Mouse (Mus musculus) left cerebral cortex, postnatal 10 days (tissue): ENCODE measurements around the gene Prl8a8. TPM values are rescaled to one million over a fixed set of nuclear protein-coding genes. Genes with fewer than 3 reads are reported as not detected.

Source experiments
- DNase-seq, 2 experiments: peaks; one replicate each; pipeline ENCODE4 v3.0.0; 2021 to 2022; ENCODE audit warnings: low spot score in 2 of 2, mixed read lengths in 1 of 2; ENCODE audit errors: extremely low spot score in 1 of 2
- intact Hi-C: fragments of 180-260 bp; cut with DNase I; formaldehyde crosslinking; loops from one replicate; pipeline ENCODE4 v1.15.1; 2025
- total RNA-seq, 2 experiments: library from RNA; stranded (reverse); gene quantifications; 2 replicates each; pipeline ENCODE4 v1.2.3; 2021

Gene Prl8a8
- total RNA-seq: not detected

DNA sequence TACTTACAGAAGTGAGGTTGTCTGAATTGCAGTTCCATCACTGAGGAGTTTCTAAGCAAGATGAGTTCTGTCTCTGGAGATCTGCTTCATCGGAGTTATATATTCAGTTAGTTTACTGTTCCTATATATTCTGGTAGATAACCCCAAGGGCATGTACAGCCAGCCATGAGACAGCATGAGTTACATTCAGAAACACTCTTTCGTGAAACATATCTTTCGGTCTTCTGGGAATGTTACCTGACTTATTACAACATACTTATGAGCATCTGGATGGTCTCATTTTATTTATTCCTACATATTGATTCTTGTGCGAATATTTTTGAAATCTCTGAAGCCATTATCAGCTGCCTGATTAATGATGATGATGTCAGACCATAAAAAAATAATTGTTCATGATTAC, at the start of gene Prl8a8:
Prl8a8 (minus strand) TSS at position 101 of the 400 bp plus-strand sequence.
- intact Hi-C loops: no loop called here
- no peak for DNase-seq

DNA sequence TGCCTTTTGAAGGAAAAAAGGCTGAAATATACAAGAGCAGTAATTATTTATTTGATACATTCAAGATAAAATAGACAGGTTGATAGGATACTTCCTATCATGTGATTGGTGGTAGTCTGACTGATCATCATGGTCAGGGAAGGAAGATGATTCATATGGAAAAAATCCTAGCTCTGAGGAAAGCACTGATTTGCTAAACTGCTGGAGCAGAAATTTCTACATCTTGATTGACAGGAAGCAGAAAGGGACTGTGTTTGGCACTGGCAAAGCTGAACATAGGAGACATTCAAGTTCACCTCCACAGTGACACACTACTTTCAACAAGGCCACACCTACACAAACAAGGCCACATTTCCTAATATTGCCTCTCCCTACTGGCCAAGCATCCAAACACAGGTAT, 40.3 kb upstream of the Prl8a8 start:
- intact Hi-C loops: no loop called here
- DNase-seq: no peak

DNA sequence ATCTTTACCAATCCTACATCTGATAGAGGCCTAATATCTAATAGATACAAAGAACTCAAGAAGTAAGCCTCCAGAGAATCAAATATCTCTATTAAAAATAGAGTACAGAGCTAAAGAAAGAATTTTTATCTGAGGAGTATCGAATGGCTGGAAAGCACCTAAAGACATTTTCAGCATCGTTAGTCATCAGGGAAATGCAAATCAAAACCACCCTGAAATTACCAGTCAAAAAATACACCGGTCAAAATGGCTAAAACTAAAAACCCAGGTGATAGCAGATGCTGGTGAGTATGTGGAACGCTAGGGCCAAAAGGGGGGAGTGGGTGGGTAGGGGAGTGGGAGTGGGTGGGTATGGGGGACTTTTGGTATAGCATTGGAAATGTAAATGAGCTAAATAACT, 10.1 kb upstream of the Prl8a8 start:
- intact Hi-C loops: no loop called here
- no peak for DNase-seq

- no peak for DNase-seq
- intact Hi-C loops: no loop called here
Observed at GRCm38 (mm10) chr13:27507645-27508044, 5.4 kb downstream of the Prl8a8 start.

Other genes starting within 250 kb of the Prl8a8 start
- gene Prl6a1, start 200.6 kb downstream of the Prl8a8 start, total RNA-seq: not detected
- gene Prl8a2, start 167.5 kb downstream of the Prl8a8 start, total RNA-seq: not detected
- not detected for gene Prl2b1, start 122.4 kb downstream of the Prl8a8 start, total RNA-seq
- not detected for gene Prl8a6, start 74.5 kb downstream of the Prl8a8 start, total RNA-seq
- gene Prl8a9, start 51.4 kb upstream of the Prl8a8 start, total RNA-seq: not detected
- gene Prl8a1, start 69.0 kb upstream of the Prl8a8 start, total RNA-seq: not detected
- gene Prl7b1, start 97.4 kb upstream of the Prl8a8 start, total RNA-seq: not detected
- gene Prl7a1, start 129.3 kb upstream of the Prl8a8 start, total RNA-seq: not detected
- gene Prl7a2, start 154.8 kb upstream of the Prl8a8 start, total RNA-seq: not detected
- not detected for gene Prl7d1, start 203.5 kb upstream of the Prl8a8 start, total RNA-seq